Mouse (Mus musculus) hindbrain, embryonic 11.5 days (tissue): Measurements from ENCODE around the gene Kcna7. TPM values are rescaled to one million over a fixed set of nuclear protein-coding genes. Genes with fewer than 3 reads are reported as not detected.
A peak's percentile ranks its signal among the peaks of the same experiment; 100 is the strongest.

ENCODE experiments used
- ATAC-seq: fragments of 200-750 bp; cut with Nextera tagmentation; 2 replicates; pipeline ENCODE4 v1.8.0; 2017; ENCODE audit warnings: mild to moderate bottlenecking, moderate TSS enrichment, moderate library complexity; ENCODE audit not compliant: low FRiP score
- DNase-seq: peaks from one replicate; pipeline ENCODE4 v3.0.0-alpha.2; 2015; ENCODE audit warnings: low spot score
- H3K27ac ChIP-seq: fragments of 300-500 bp; sonication (generic); 2 replicates; pipeline ENCODE4 v1.5.1; 2014; ENCODE audit warnings: mild to moderate bottlenecking, low read depth, low read length
- H3K27me3 ChIP-seq: fragments of 300-500 bp; sonication (generic); 2 replicates; pipeline ENCODE4 v1.6.1; 2014; ENCODE audit warnings: mild to moderate bottlenecking, low read length, moderate library complexity, mixed read lengths; ENCODE audit not compliant: control insufficient read depth, insufficient read depth
- H3K36me3 ChIP-seq: fragments of 300-500 bp; sonication (generic); 2 replicates; pipeline ENCODE4 v1.6.1; 2014; ENCODE audit warnings: mild to moderate bottlenecking, low read length, moderate library complexity, mixed read lengths; ENCODE audit not compliant: control insufficient read depth, insufficient read depth
- H3K4me1 ChIP-seq: fragments of 300-500 bp; sonication (generic); replicated peaks from 2 replicates; pipeline ENCODE4 v1.6.1; 2014; ENCODE audit warnings: low read length, mixed read lengths; ENCODE audit not compliant: control insufficient read depth, insufficient read depth
- H3K4me2 ChIP-seq: fragments of 300-500 bp; sonication (generic); replicated peaks from 2 replicates; pipeline ENCODE4 v1.6.1; 2014; ENCODE audit warnings: mild to moderate bottlenecking, low read depth, low read length
- H3K4me3 ChIP-seq: fragments of 300-500 bp; sonication (generic); 2 replicates; pipeline ENCODE4 v1.5.1; 2014; ENCODE audit warnings: low read depth, low read length
- H3K9ac ChIP-seq: fragments of 300-500 bp; sonication (generic); 2 replicates; pipeline ENCODE4 v1.6.1; 2014; ENCODE audit warnings: low read depth, low read length
- H3K9me3 ChIP-seq: fragments of 300-500 bp; sonication (generic); 2 replicates; pipeline ENCODE4 v1.6.1; 2016; ENCODE audit warnings: low read length; ENCODE audit not compliant: control insufficient read depth
- WGBS: fragments of 180-500 bp; shearing (Covaris S2); extraction: QIAGEN DNeasy Blood & Tissue Kit; methylation state at CpG from one replicate; pipeline ENCODE4 v1.1.7; 2014; 5-methylcytosine and 5-hydroxymethylcytosine counted together
- polyA plus RNA-seq: library from polyadenylated mRNA; unstranded; fragments of >200 nt; fragmentation: Nextera tagmentation; extraction: Ambion mirVana; gene quantifications from 2 replicates; pipeline ENCODE4 v1.2.1, GENCODE M21; 2014

Kcna7 gene
- polyA plus RNA-seq, 1 experiment from 2014 or later: not detected

DNA sequence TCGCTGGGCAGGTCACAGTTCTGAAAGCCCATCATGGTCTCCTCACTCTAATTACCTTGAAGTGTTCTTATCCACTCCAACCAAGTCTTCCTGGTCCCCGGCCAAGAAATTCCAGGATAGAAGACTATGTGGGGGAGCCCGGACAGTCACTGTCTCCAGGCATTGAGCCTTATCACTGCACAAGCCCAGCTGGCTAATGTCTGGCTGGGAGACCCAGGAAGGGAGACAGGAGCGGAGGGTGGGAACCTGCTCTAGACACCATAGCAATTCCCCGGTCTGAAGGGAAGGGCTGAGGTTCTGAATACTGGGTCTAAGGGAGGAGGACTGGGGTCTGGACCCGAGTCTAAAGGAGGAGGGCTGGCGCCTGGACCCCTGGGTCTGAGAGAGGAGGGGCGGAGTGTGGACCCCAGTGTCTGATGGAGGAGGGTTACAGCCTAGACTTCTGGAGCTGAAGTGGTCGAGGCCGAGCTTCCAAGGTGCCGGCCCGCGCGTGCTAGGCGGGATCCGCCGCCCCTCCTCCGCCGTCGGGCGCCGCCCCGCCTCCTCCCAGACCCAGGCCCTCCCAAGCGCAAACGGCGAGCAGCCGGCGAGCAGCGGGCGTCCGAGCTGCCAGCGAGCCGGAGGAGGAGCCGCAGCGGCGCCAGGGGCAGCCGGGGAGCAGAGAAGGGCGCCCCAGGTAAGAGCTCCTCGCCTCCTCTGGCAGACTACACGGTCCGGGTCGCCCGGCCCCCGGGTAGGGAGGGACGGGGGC lies 7.8 kb downstream of the Kcna7 start, which contains the start of gene Ntf5:
Gene Ntf5, plus strand, starts transcription at position 583 of the 751 bp plus-strand sequence.
- Histone ChIP-seq H3K4me2 (peak within 1 kb of the TSS; percentile 83), H3K36me3 (no peaks in the 10 kb centered on the region), H3K4me1 (no peaks in the 10 kb centered on the region; the same call in 1 of the 2 replicates), H3K27ac (no peak within 1 kb of the TSS), H3K9ac (peak within 1 kb of the TSS; percentile 44; the same call in 1 of the 2 replicates), H3K9me3 (no peaks in the 10 kb centered on the region), H3K4me3 (peak within 1 kb of the TSS; percentile 44), H3K27me3 (peaks cover 91% of the 10 kb centered on the region)
- DNase-seq (peak; percentile 66), ATAC-seq (peak; percentile 58; the same call in 1 of the 2 replicates)
- WGBS: 4% methylated on average over 44 of the region's 45 CpGs

DNA sequence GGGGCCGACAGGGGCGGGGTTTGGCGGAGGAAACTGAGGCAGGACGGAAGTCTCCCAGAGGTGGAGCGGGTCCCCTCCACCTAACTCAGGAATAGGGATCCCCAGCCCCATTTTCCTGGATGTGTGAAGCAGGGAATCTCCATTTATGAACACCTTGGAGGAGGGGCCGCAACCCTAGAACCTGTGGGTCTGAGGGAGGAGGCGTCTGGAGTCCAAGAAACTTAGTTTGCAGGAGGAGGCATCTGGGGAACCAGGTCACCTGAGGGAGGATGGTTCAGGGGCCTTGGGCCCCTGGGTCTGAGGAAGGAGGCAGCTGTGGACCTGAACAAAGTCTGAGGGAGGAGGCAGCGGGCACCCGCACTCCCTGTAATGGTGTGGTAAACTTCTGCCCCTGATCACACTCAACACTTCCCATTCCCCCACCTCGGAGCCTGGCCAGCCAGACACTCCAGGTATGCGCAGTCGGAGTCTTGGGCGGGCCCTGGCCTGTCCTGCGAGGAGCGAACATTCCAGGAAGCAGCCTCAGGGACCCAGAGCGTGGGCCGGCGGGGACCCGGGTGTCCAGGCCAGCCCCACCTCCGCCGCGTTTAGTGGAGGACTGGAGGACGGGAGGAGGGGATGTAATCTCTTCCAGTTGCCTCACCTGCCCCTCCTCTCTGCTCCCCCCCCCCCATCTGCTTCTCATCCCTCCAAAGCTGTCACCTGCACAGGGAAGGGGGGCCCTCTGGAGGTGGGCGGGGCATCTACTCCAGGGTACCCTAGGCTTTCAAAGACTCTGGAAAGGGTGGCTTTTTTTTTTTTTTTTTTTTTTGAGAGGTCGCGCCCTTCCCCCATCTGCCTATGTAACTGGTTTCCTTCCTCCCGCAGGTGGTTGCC lies 8.6 kb downstream of the Kcna7 start:
- no peak for ATAC-seq
- no peak for DNase-seq
- 2% methylated on average over 27 of the region's 27 CpGs for WGBS

GRCm38 (mm10) chr7:45414740-45415224 lies 9.3 kb downstream of the Kcna7 start:
- no peak overlapping the region for H3K4me3 ChIP-seq
- 42% methylated on average over 12 of the region's 12 CpGs for WGBS
- no peaks in the 10 kb centered on the region; the same call in 1 of the 2 replicates for H3K4me1 ChIP-seq
- no peak overlapping the region for H3K9ac ChIP-seq
- DNase-seq (no peak), ATAC-seq (no peak)
- H3K27ac ChIP-seq: no peak overlapping the region
- peaks cover 87% of the 10 kb centered on the region for H3K27me3 ChIP-seq
- H3K36me3 ChIP-seq: no peaks in the 10 kb centered on the region
- H3K9me3 ChIP-seq: no peaks in the 10 kb centered on the region
- H3K4me2 ChIP-seq: no peak overlapping the region

More for the DNA sequence above, 8.6 kb downstream of the Kcna7 start:
- Histone ChIP-seq H3K9ac (peak overlapping the region; percentile 44; the same call in 1 of the 2 replicates), H3K4me1 (no peaks in the 10 kb centered on the region; the same call in 1 of the 2 replicates), H3K9me3 (no peaks in the 10 kb centered on the region), H3K4me2 (peak overlapping the region; percentile 83), H3K4me3 (peak overlapping the region; percentile 44), H3K27me3 (peaks cover 90% of the 10 kb centered on the region), H3K27ac (no peak overlapping the region), H3K36me3 (no peaks in the 10 kb centered on the region)

GRCm38 (mm10) chr7:45415636-45416035 lies 10.2 kb downstream of the Kcna7 start:
- ATAC-seq (no peak), DNase-seq (no peak)
- Histone ChIP-seq H3K27ac (no peak overlapping the region), H3K36me3 (no peaks in the 10 kb centered on the region), H3K4me2 (no peak overlapping the region), H3K27me3 (peaks cover 87% of the 10 kb centered on the region), H3K9me3 (no peaks in the 10 kb centered on the region), H3K9ac (no peak overlapping the region; the same call in 1 of the 2 replicates), H3K4me1 (no peaks in the 10 kb centered on the region; the same call in 1 of the 2 replicates), H3K4me3 (no peak overlapping the region)
- 11% methylated on average over 37 of the region's 37 CpGs for WGBS

DNA sequence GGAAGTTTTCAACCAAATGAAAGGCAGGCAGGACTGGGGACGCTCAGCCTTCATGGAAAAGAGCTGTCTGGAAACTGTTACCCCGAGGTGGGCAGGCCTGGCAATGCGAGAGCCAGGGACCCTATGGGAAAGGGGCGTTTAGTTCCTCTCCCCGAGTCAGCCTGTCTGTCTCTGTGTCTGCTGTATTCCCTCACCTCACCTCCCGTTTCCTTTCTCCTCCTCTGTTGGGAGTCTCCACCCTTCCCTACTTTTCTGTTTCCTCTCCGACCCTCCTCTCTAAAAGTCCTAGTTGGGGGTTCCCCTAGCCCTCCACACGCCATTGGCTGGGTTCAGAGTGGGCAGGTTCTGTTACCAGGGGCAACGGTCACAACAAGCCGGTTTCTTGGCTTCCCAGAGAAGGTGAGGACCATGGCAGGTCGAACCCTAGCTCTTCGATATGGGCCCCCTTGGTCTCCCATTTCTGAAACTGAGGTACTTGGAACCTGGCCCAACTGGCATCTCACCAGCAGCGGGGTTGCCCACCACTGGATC lies 12.6 kb downstream of the Kcna7 start:
- DNase-seq: no peak
- H3K4me3 ChIP-seq: no peak overlapping the region

DNA sequence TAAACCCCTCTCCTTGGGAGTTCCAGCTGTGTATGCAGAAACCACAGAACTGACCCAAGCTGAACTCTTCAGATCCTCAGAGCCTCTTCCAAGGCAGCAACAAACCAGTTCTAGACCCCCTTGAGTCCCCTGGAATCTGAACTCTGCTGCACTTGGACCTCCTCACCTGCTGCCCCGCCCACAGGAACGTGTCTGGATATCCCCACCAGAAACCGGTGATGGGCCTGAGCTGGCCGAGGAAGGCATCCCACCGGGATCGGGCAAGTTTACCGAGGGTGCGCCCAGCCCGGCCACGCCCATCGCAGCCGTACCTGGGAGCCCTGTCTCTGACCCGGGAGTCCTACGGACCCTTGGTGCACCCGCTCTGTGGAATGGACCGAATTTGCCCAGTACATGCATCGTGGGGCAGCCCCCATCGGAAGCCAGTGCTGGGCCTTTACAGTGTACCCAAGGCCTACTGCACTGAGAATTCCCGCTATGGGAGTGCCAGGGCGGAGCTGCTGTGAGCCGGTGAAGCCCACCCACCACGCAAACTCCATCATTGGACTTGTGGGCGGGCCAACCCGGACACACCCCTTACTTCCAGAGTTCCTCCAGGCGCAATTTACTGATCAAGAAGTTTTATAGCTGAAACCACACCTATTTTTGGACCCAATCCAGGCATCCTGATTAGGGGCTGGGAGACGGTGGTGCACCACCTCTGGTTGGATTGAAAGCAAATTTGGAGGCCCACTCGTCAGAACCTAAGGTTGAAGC lies 14.6 kb downstream of the Kcna7 start:
- H3K9ac ChIP-seq: no peak overlapping the region
- WGBS: 15% methylated on average over 27 of the region's 27 CpGs
- ATAC-seq (no peak), DNase-seq (no peak)
- H3K27me3 ChIP-seq: peaks cover 50% of the 10 kb centered on the region
- H3K9me3 ChIP-seq: no peaks in the 10 kb centered on the region
- H3K27ac ChIP-seq: no peak overlapping the region
- no peaks in the 10 kb centered on the region for H3K4me1 ChIP-seq
- peaks cover 17% of the 10 kb centered on the region for H3K36me3 ChIP-seq
- H3K4me3 ChIP-seq: no peak overlapping the region
- no peak overlapping the region for H3K4me2 ChIP-seq

More for the DNA sequence above, 12.6 kb downstream of the Kcna7 start:
- Histone ChIP-seq H3K27me3 (peaks cover 70% of the 10 kb centered on the region), H3K36me3 (peaks cover 4% of the 10 kb centered on the region; the same call in 1 of the 2 replicates), H3K4me2 (no peak overlapping the region), H3K27ac (no peak overlapping the region), H3K9ac (no peak overlapping the region), H3K4me1 (no peaks in the 10 kb centered on the region; the same call in 1 of the 2 replicates), H3K9me3 (no peaks in the 10 kb centered on the region)
- 12% methylated on average over 13 of the region's 13 CpGs for WGBS
- no peak for ATAC-seq

DNA sequence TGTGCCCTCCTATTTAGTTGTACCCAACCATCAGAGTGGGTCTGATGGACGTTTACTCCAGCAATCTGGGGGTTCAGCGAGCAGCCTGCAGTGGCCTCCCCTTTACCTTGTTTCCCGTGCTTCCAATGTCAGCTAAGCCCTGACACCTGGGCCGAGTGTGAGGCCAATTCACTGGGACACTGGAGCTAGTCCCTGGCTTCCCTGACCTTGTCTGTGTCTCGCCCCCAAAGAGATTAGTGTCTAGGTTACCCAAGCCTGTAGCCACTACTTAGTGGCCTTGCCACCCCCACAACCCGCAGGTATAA lies 15.1 kb downstream of the Kcna7 start, which contains the start of gene Lhb:
Gene Lhb, plus strand, starts transcription at position 206 of the 305 bp plus-strand sequence.
- H3K27me3 ChIP-seq: peaks cover 44% of the 10 kb centered on the region
- DNase-seq: no peak
- H3K9ac ChIP-seq: no peak within 1 kb of the TSS
- H3K36me3 ChIP-seq: peaks cover 17% of the 10 kb centered on the region
- no peak within 1 kb of the TSS for H3K4me2 ChIP-seq
- H3K4me3 ChIP-seq: no peak within 1 kb of the TSS
- no peaks in the 10 kb centered on the region for H3K4me1 ChIP-seq
- H3K27ac ChIP-seq: no peak within 1 kb of the TSS
- 59% methylated on average over 6 of the region's 6 CpGs for WGBS
- no peak for ATAC-seq
- no peaks in the 10 kb centered on the region for H3K9me3 ChIP-seq

- peaks cover 38% of the 10 kb centered on the region for H3K27me3 ChIP-seq
- DNase-seq (no peak), ATAC-seq (no peak)
- no peak overlapping the region for H3K4me2 ChIP-seq
- no peak overlapping the region for H3K9ac ChIP-seq
- H3K36me3 ChIP-seq: peaks cover 17% of the 10 kb centered on the region
- H3K27ac ChIP-seq: no peak overlapping the region
- no peak overlapping the region for H3K4me3 ChIP-seq
- H3K4me1 ChIP-seq: no peaks in the 10 kb centered on the region
- WGBS: 92% methylated on average over 14 of the region's 14 CpGs
- no peaks in the 10 kb centered on the region for H3K9me3 ChIP-seq
Observed at GRCm38 (mm10) chr7:45421194-45421593, 15.7 kb downstream of the Kcna7 start.
